Mouse (Mus musculus) stomach, postnatal 0 days (tissue): Measurements from ENCODE around the gene Armc9.

Experiments used
- CTCF ChIP-seq: IDR thresholded peaks from 2 replicates; pipeline ENCODE4 v1.5.1; 2016; ENCODE audit warnings: antibody characterized with exemption, low read depth, mild to moderate bottlenecking, moderate library complexity
- EP300 ChIP-seq: optimal IDR thresholded peaks from 2 replicates; pipeline ENCODE3; 2016; ENCODE audit warnings: antibody characterized with exemption

DNA sequence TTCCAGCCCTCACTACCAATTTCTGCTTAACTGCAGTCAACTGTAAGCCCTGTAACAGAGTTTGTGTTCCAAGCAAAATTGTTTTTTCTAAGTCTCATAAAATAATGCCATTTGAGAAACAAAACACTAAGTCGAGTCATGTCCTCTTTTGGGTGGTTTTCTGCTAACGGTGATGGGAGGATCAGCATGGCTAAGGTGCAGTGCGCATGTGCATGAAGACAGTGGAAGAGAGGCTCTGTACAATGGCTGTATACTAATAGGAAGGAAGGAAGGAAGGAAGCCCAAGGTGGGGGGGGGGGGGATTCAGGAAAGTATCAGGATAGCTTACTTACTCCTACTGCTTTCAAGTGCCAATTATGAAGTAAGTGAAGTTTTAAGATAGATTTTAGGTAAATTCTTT lies 40.4 kb upstream of the Armc9 start:
- TF ChIP-seq CTCF (no peak), EP300 (no peak)
